Mouse (Mus musculus): Measurements from ENCODE around the gene Gpd2.

Gpd2 gene

DNA sequence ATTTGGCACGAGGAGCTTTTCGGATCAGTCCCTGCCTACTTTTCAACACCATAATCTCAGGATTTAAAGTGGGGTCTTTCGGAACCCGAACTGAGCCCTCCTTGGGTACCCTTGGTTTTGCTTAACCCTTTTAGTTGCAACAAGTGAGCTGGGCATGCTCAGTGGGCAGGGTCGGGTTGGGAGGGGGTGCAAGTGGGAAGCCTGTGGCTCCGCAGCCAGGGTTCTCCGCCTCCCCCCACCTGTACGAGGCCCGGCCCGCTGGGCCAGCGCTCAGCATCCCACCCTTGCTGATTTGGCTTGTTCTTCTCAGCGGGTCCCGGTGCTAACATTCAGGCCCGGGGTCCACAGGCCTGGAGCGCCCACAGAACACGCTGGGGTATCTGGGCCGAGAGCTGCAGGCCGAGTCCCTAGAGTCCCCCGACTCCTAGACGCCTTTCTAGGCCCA is at the start of gene Gpd2:
TSS of gene Gpd2 (plus strand) at position 161 of the 445 bp plus-strand sequence.
- DNase-seq, result no peak

- DNase-seq, result no peak
Measured at GRCm38 (mm10) chr2:57188237-57188636, 49.2 kb upstream of the Gpd2 start.

- no peak for DNase-seq
Measured at GRCm38 (mm10) chr2:57190884-57191283, 46.6 kb upstream of the Gpd2 start.

DNA sequence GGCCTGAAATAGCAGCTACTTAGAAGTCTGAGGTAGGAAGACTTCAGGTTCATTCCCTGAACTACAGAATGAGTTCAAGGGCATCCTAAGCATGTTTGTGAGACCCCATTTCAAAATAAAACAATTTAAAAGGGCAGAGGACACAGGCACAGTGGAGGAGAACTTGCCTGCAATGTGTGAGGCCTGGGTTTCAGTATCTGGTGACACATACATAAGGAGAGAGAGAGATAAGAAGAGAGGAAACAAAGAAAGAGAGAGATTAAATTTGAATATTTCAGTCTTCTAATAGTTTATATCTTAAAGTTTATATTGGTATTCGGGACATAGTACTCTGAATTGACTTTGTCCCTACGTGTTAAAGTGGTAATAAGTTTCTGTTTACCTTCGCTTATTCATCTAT is 38.4 kb upstream of the Gpd2 start:
- DNase-seq, result no peak

DNA sequence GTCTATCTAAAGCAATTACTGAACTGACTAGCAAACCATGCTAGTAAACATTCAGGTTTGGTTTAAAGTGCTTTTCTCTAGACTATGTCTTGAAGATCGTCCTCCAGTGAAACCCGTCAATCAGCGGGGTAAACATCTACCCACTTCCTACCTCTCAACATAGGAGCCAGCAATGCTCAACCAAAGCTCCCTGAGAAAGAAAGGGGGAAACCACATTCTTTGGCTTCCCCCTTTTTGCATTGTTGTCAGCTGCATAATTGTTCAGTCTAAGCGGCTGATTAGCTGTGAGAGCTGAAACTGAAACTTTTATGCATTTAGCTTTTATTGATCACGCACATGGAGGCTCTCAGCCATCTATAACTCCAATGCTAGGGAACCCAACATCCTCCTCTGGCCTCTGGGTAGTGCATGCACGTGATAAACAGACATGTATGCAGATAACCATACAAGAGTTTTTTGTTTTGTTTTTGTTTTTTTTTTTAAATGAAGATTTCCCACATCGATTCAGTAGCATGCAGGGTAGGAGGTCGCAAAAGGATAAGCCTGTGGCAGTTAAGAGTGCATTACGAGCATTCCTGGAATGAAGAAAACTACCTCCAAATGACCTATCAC is 28.9 kb upstream of the Gpd2 start:
- DNase-seq, result no peak

DNA sequence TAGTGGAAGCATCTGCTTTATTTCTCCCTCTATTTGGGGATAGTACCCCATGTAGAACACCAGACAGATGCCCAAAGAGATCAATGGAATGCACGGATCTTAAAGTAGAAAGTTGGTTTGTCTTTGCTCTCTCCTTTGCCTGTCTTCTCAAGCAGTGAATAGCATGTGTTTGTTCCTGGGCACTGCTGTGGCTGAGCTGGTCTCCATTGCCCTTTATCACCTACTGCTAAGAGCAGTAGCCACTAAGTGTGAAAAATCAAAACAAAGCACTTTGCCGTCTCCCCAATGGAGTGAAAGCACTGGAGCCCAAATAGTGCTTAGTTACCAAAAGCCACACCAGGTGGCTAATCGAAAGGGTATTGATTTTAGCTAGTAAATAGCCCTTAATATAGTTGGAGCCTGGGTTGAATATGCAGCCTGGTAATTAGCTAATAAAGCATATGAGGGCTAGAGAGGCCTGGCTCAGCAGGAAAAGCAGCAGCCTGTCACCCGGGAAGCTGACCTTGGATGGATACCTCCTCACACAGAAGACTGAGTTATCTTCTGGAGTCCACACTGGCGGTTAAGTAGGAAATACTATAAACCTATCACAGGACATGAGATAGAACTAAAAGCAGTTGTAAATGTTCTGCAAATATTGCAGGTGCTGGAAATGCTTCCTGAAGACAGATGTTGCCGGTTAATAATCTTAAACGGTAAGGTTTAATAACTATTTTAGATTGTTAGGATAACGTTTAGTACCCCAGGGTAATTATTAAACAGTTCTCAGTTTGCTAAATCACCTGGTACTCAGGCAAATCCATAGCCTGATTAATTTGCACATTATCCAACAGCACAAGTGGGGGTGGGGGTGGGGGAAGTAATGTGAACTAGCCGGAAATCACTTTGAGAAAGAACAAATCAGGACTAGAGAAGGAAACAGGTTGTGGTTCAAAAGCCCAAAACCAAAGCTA is 26.1 kb upstream of the Gpd2 start:
- no peak for DNase-seq

DNA sequence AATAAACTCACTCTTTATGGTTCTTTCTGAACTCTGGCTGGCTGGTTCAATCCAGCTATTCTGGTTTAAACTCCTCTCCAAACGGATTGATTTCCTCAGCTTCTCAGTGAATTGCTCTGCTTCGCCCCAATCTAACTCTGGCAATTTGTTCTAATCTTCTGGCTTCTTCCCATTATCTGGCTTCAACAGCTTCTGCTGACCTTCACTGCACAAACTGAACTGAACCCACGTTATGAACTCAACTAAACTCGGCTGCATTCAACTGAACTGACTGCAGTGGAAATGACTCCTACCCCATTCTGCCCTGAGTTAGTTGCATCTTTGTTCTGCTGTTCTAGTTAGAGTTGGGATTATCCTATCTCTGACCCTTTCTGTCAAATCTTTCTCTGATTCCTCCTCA is 24.1 kb upstream of the Gpd2 start:
- no peak for DNase-seq

DNA sequence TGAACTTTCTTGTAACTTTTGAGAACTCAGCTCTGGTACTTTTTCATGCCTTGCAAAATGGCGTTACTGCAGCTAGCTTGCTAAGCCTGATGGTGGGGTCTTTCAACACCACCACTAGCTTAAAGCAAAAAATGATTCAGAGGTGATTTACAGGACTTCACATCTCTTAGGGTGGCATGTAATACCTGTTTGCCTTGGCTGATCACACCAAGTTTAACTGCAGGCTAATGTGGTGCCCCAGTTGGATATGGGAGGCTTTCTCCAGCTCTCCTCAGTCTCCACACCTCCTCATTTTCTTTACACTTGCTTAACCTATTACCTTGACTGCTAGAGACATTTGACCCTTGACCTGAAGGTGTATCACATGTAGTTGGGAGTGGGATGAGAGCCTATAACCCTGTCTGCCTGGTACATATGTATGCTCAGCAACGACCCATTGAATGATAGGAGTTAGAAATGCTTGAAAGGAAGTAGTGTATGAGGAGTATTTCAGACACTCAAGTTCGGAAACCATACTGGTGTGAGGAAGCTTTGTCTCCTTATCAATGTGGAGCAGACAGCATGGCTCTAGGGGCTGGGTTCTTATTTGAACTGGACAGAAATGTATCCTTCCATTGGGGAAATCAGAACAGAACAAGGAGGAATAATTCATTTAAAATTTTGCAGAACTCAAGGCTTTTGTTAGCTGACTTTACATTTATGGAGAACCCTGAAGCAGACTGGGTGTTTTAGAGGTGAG is 14.0 kb upstream of the Gpd2 start:
- no peak for DNase-seq

GRCm38 (mm10) chr2:57225236-57225635 is 12.2 kb upstream of the Gpd2 start:
- no peak for DNase-seq

DNA sequence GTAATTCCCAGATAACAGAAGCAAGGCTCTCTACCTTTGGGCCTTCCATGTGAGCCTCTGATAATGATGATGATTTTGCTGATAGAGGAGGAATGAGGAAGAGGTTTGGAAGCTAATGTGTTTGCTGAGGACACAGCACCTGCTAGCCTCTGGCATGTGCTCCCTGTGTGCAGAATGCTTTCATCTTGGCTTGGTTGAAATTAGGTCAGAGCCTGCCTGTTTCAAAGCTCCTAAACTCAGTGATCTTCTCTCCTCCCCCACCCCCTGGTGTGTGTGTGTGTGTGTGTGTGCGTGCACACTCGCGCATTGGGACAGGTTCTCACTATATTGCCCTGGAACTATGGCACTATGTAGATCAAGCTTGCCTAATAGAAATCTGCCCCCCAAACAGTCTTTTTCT is 10.0 kb upstream of the Gpd2 start:
- no peak for DNase-seq

DNA sequence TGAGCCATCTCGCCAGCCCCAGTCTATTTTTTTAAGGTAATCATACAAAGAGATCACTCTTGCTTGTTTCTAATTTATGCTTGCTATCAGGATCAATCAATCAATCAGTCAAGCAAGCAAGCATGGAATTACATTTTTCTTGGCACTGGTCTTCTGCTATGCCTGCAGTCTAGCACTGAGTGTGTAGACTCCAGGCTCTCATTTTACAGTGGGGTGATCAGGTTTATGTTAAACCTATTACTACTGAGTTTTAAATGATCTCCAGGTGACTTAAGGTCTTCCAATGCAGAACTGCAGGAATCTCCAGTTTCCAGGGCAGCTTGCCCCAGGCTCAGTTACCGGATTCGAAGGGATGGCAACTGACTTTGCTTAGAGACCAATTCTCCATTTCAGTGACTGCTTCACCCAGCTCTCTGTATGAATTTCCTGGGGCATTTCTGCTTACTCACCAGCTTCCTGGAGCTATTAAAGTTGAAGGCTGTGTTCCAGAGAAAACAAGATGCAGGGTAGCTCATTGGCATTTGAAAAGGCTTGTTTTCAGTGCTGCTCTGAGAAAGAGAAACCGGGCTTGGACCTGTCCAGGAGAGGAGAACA is 7.7 kb upstream of the Gpd2 start:
- peak; percentile 27 for DNase-seq

GRCm38 (mm10) chr2:57231432-57231831 is 6.0 kb upstream of the Gpd2 start:
- DNase-seq, result no peak

GRCm38 (mm10) chr2:57232328-57232727 is 5.1 kb upstream of the Gpd2 start:
- no peak for DNase-seq

- no peak for DNase-seq
Measured at GRCm38 (mm10) chr2:57236246-57236645, 1.2 kb upstream of the Gpd2 start.

DNA sequence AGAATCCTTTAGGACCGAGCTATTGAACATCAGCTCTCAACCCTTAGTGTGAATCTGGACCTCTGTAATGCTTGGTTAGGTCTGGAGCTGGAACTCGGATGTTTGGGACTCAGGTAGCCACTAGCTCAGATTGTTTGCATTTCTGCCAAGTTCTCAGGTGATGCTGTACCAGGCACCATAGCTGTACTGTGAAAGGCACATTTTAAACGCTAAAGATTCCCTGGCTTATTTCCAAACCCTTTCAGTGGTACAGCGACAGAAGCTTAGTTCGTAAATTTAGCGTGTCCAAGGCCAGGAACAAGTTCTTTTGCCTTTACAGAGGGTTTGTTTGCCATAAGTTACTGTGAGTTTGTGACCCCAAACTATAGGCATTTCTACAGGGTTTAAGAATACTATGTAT is 409 bp upstream of the Gpd2 start:
- DNase-seq, result no peak

DNA sequence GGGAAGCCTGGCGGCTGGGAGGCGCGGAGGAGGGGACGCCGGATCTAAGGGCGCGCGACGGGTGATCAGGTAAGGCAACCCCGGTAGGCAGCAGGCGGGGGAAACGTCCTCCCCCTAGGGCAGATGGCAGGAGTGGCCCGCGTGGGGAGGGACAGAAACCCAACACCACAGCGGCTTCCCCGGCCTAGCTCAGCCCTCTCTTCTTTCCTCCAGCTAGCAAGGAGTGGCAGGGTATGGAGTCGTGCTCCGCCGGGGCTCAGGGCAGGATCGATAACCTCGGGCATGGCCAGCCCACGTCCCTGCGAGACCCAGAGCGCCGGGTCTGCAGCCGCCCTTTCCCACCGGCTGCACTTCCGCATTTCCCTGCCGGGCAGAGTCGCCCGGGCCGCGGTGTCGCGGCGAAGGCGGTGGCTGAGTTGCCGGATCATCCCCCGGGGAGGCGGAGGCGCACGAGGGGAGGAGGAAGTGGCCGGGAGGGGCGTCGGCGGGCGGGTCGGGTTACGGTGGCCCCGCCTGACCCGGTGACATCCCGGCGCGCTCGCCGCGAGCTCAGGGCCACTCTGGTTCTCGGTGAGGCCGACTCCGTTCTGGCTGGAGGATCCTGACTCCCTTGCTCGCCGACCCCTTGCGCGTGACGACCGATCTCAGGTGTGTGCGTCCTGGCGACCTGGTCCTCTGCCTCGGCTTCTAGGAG is 632 bp downstream of the Gpd2 start:
- peak; percentile 88 for DNase-seq

DNA sequence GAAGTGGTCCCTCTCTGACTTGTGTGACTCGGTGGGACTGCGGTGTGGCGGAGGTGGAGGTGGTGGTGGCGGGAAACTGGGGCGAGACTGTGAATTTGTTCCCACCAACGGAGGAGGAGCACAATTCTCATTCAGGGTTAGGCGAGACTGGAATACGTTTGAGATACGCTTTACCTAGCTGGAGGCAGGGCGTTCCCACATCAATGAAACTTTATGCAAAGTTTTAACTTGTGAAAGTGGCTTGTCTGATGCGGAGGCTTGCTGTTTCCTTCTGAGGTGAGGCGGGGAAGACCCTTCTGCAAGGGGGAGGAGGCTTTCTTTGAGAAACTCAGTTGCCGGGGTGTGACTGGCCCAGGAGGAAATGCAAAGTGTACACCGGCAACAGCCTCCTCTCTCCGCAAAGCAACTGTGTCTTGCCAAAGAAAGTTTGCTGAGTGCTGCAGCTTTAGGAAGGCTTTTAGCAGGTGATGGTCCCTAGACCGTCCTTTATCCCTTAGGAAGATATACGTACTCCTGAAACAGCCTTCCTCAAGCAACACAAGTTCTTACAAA is 1.3 kb downstream of the Gpd2 start:
- DNase-seq, result no peak

DNA sequence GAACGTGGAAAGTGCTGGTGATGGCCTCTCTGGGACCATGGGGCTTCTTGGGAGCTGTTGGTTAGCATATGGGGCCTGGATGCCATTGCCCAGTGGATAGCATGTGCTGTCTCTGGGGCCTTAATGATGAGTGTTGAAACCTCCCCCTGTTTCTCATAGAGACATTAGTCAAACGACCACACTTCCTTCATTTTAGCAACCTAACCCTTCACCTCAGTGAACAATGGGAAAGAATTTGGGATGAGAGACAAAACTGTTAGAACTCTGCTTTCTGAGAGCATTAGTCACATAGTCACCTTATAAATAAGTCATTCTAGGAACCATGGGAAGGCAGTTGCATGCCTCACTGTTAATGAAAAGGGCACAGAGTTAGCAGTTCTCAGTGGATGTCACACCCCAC is 1.9 kb downstream of the Gpd2 start:
- DNase-seq, result no peak

DNA sequence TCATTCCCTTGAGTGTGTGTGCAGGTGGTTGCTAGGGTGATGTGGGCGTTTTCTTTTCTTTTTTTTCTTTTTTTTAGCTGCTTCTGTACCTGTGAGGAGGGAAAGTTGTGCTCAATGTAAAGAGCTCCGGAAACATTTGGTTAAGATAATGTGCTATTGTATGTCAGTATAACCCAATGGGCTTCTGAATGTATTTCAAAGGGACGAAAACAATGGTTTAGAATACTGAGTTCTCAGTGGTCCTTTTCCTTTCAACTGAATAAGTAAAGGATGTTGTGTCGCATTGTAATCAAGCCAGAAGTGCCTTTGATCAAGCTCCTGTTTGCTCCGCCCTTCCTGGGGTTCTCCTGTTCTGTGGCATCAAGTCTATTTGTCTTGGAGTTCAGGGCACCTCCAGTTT is 6.6 kb downstream of the Gpd2 start:
- no peak for DNase-seq

DNA sequence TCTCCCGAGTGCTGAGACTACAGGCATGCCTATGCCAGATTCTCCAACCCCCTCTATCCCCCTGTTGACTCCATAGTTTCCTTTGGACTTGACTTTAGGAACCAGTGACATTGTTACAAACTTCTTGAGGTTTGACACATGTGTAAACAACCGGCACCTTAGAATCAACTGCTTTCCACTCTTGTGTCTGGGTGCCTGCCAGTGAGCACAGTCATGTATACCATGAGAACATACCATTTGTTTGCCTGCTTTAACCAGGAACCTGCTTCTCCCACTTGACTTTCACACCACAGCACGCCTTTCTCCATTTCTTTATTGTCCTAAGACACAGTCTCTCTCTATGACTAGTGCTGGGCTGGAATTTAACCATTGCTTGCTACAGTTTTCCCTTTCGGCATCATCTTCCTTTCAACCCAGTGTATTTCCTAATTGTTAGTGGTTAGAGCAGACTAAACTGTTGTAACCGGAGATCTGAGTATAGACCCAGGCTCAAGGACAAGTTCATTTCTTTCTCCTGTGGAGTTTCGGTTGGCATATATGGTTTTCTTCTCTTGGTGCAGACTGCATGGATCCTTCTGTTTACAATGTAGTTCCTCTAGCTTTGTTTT is 8.4 kb downstream of the Gpd2 start:
- DNase-seq, result no peak

GRCm38 (mm10) chr2:57250113-57250512 is 12.7 kb downstream of the Gpd2 start:
- DNase-seq, result no peak
